Mouse (Mus musculus) limb, embryonic 12.5 days (tissue): ENCODE data around the gene Mag. TPM values are rescaled to one million over a fixed set of nuclear protein-coding genes. Genes with fewer than 3 reads are reported as not detected.

Experiments
- ATAC-seq: fragments of 200-750 bp; cut with Nextera tagmentation; 2 replicates; pipeline ENCODE4 v1.8.0; 2017; ENCODE audit warnings: low read depth, moderate TSS enrichment; ENCODE audit not compliant: insufficient number of reproducible peaks, insufficient read depth, low FRiP score, low TSS enrichment
- H3K27ac ChIP-seq: fragments of 300-500 bp; sonication (generic); 2 replicates; pipeline ENCODE4 v1.5.1; 2016; ENCODE audit warnings: mild to moderate bottlenecking, moderate library complexity
- H3K27me3 ChIP-seq: fragments of 300-500 bp; sonication (generic); 2 replicates; pipeline ENCODE4 v1.6.1; 2016; ENCODE audit warnings: mild to moderate bottlenecking, moderate library complexity
- H3K36me3 ChIP-seq: fragments of 300-500 bp; sonication (generic); 2 replicates; pipeline ENCODE4 v1.6.1; 2016; ENCODE audit warnings: mild to moderate bottlenecking, moderate library complexity
- H3K4me1 ChIP-seq: fragments of 300-500 bp; sonication (generic); replicated peaks from 2 replicates; pipeline ENCODE4 v1.6.1; 2016
- H3K4me2 ChIP-seq: fragments of 300-500 bp; sonication (generic); 2 replicates; pipeline ENCODE4 v1.6.1; 2016; ENCODE audit warnings: mild to moderate bottlenecking, moderate library complexity
- H3K4me3 ChIP-seq: fragments of 300-500 bp; sonication (generic); replicated peaks from 2 replicates; pipeline ENCODE4 v1.5.1; 2016; ENCODE audit warnings: mild to moderate bottlenecking
- H3K9ac ChIP-seq: fragments of 300-500 bp; sonication (generic); replicated peaks from 2 replicates; pipeline ENCODE4 v1.6.1; 2016; ENCODE audit warnings: mild to moderate bottlenecking, moderate library complexity
- H3K9me3 ChIP-seq: fragments of 300-500 bp; sonication (generic); 2 replicates; pipeline ENCODE4 v1.6.1; 2016; ENCODE audit warnings: mild to moderate bottlenecking, moderate library complexity
- WGBS: fragments of 180-500 bp; shearing (Covaris S2); methylation state at CpG from one replicate; pipeline ENCODE4 v1.1.7; 2016; 5-methylcytosine and 5-hydroxymethylcytosine counted together
- polyA plus RNA-seq: library from polyadenylated mRNA; unstranded; fragments of >200 nt; fragmentation: Nextera tagmentation; extraction: Ambion mirVana; gene quantifications from 2 replicates; pipeline ENCODE4 v1.2.1, GENCODE M21; 2016

Mag gene
- 0.29 TPM in 1 of 2 replicates, not detected in the other for polyA plus RNA-seq

- H3K36me3 ChIP-seq: no peaks in the 10 kb centered on the region
- H3K27ac ChIP-seq: no peak within 1 kb of the TSS
- peaks cover 8% of the 10 kb centered on the region for H3K4me1 ChIP-seq
- H3K4me3 ChIP-seq: no peak within 1 kb of the TSS
- H3K9ac ChIP-seq: no peak within 1 kb of the TSS
- ATAC-seq: peak; percentile 18; the same call in 1 of the 2 replicates
- H3K4me2 ChIP-seq: no peak within 1 kb of the TSS
- H3K9me3 ChIP-seq: no peaks in the 10 kb centered on the region
- 75% methylated on average over 8 of the region's 8 CpGs for WGBS
- H3K27me3 ChIP-seq: peaks cover 2% of the 10 kb centered on the region; the same call in 1 of the 2 replicates
These were observed at the start of gene Mag for GRCm38 (mm10) chr7:30914732-30915131. TSS of gene Mag (minus strand) at chr7:30914873.

GRCm38 (mm10) chr7:30964366-30964765 is 49.7 kb upstream of the Mag start:
- no peak for ATAC-seq
- Histone ChIP-seq H3K9ac (no peak overlapping the region), H3K36me3 (peaks cover 12% of the 10 kb centered on the region; the same call in 1 of the 2 replicates), H3K27me3 (no peaks in the 10 kb centered on the region), H3K27ac (no peak overlapping the region), H3K4me1 (no peaks in the 10 kb centered on the region), H3K9me3 (no peaks in the 10 kb centered on the region), H3K4me2 (no peak overlapping the region), H3K4me3 (no peak overlapping the region)
- WGBS: 88% methylated on average over 7 of the region's 7 CpGs

DNA sequence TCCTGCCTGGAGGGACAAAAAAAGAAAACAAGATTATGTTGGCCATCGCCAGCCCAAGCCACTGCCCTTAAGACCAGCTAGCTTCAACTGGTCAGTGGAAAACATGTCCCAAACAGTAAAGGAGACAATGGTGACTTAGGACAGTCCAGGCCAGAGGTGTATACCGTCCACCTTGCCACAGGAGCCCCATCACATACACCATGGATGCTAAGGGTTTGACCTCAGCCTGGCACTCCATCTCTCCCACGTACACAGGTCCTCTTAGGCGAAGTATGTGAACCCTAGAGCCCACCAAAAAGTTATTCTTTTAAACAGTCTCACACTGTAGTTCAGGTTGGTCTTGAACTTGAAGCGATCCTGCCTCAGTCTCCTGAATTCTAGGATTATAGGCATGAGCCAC is 48.2 kb upstream of the Mag start:
- no peak overlapping the region for H3K9ac ChIP-seq
- 91% methylated on average over 5 of the region's 5 CpGs for WGBS
- H3K27ac ChIP-seq: no peak overlapping the region
- no peak overlapping the region for H3K4me3 ChIP-seq
- no peaks in the 10 kb centered on the region for H3K27me3 ChIP-seq
- H3K9me3 ChIP-seq: no peaks in the 10 kb centered on the region
- peaks cover 20% of the 10 kb centered on the region for H3K36me3 ChIP-seq
- peaks cover 6% of the 10 kb centered on the region for H3K4me1 ChIP-seq
- no peak for ATAC-seq
- H3K4me2 ChIP-seq: no peak overlapping the region

- H3K4me2 ChIP-seq: no peak overlapping the region
- peaks cover 24% of the 10 kb centered on the region for H3K36me3 ChIP-seq
- H3K4me3 ChIP-seq: no peak overlapping the region
- no peaks in the 10 kb centered on the region for H3K9me3 ChIP-seq
- 89% methylated on average over 6 of the region's 6 CpGs for WGBS
- peaks cover 14% of the 10 kb centered on the region for H3K4me1 ChIP-seq
- H3K9ac ChIP-seq: no peak overlapping the region
- no peaks in the 10 kb centered on the region for H3K27me3 ChIP-seq
- no peak overlapping the region for H3K27ac ChIP-seq
- ATAC-seq: no peak
These were observed 45.2 kb upstream of the Mag start for GRCm38 (mm10) chr7:30959786-30960349.

GRCm38 (mm10) chr7:30958866-30959487 is 44.3 kb upstream of the Mag start:
- Histone ChIP-seq H3K4me3 (no peak overlapping the region), H3K4me1 (peaks cover 16% of the 10 kb centered on the region), H3K27me3 (no peaks in the 10 kb centered on the region), H3K36me3 (peaks cover 33% of the 10 kb centered on the region), H3K27ac (no peak overlapping the region), H3K9ac (no peak overlapping the region), H3K9me3 (no peaks in the 10 kb centered on the region), H3K4me2 (no peak overlapping the region; the same call in 1 of the 2 replicates)
- 94% methylated on average over 9 of the region's 9 CpGs for WGBS
- no peak for ATAC-seq

- Histone ChIP-seq H3K4me3 (peak overlapping the region; percentile 97), H3K36me3 (peaks cover 40% of the 10 kb centered on the region), H3K27me3 (no peaks in the 10 kb centered on the region), H3K4me2 (peak overlapping the region; percentile 70), H3K9ac (peak overlapping the region; percentile 100), H3K27ac (peak overlapping the region; percentile 99; the same call in 1 of the 2 replicates), H3K9me3 (no peaks in the 10 kb centered on the region), H3K4me1 (peaks cover 16% of the 10 kb centered on the region)
- ATAC-seq: no peak
- WGBS: 73% methylated on average over 28 of the region's 28 CpGs
These were observed 43.6 kb upstream of the Mag start for GRCm38 (mm10) chr7:30958109-30958865.

DNA sequence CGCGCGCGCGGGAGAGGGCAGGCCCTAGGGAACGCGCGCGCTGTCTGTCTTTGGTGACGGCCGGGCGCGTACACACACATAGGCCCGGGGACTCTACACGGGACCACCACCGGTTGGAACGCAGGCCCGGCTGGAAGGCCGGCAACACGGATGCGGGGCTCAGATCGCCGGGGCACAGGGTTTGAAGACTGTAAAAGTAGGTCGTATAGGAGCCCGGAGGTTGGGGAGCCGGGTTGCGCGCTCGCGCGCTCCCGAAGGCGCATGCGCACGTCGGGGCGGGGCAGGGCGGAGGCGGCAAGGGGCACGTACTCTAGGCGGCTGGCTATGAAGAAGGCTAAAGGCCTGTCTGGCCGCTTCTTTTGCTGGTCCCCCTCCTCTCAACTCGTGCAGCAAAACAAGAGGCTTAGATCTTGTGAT is 42.7 kb upstream of the Mag start:
- ATAC-seq: peak; percentile 20
- Histone ChIP-seq H3K9ac (peak overlapping the region; percentile 100), H3K27me3 (no peaks in the 10 kb centered on the region), H3K36me3 (peaks cover 49% of the 10 kb centered on the region), H3K9me3 (no peaks in the 10 kb centered on the region), H3K4me1 (peaks cover 16% of the 10 kb centered on the region), H3K4me3 (peak overlapping the region; percentile 97), H3K4me2 (peak overlapping the region; percentile 70), H3K27ac (peak overlapping the region; percentile 99)
- WGBS: under 1% methylated on average over 43 of the region's 43 CpGs

GRCm38 (mm10) chr7:30956756-30957366 is 42.2 kb upstream of the Mag start, which contains the start of gene Usf2:
TSS of gene Usf2 (minus strand) at chr7:30956803.
- peaks cover 54% of the 10 kb centered on the region for H3K36me3 ChIP-seq
- peak within 1 kb of the TSS; percentile 97 for H3K4me3 ChIP-seq
- ATAC-seq: no peak
- H3K4me1 ChIP-seq: peaks cover 16% of the 10 kb centered on the region
- peak within 1 kb of the TSS; percentile 100 for H3K9ac ChIP-seq
- H3K27ac ChIP-seq: peak within 1 kb of the TSS; percentile 99
- under 1% methylated on average over 52 of the region's 82 CpGs for WGBS
- no peaks in the 10 kb centered on the region for H3K9me3 ChIP-seq
- peak within 1 kb of the TSS; percentile 70 for H3K4me2 ChIP-seq
- H3K27me3 ChIP-seq: no peaks in the 10 kb centered on the region

DNA sequence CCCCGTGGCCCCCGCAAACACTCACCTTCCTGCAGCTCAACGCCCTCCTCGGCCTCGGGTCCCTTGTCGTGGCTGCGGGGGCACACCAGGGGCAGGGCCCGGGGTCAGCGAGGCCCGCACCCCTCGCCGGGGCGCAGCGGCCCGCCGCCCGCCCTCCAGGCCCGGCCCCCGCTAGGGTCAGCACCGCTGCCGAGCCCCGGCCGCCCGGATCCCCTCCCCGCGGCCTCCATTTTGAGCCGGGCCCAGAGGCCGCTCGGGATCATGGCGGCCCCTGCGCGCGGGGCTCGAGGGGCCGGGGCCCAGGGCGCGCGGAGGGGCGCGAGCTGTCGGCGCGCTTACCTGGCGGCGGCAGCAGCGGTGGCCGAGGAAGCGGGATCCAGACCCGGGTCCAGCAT is 41.7 kb upstream of the Mag start:
- ATAC-seq: peak; percentile 16; the same call in 1 of the 2 replicates
- Histone ChIP-seq H3K4me3 (peak overlapping the region; percentile 97), H3K9me3 (no peaks in the 10 kb centered on the region), H3K27me3 (no peaks in the 10 kb centered on the region), H3K9ac (peak overlapping the region; percentile 100), H3K36me3 (peaks cover 59% of the 10 kb centered on the region), H3K27ac (peak overlapping the region; percentile 99), H3K4me1 (peaks cover 16% of the 10 kb centered on the region), H3K4me2 (peak overlapping the region; percentile 70)
- WGBS: under 1% methylated on average over 26 of the region's 49 CpGs

DNA sequence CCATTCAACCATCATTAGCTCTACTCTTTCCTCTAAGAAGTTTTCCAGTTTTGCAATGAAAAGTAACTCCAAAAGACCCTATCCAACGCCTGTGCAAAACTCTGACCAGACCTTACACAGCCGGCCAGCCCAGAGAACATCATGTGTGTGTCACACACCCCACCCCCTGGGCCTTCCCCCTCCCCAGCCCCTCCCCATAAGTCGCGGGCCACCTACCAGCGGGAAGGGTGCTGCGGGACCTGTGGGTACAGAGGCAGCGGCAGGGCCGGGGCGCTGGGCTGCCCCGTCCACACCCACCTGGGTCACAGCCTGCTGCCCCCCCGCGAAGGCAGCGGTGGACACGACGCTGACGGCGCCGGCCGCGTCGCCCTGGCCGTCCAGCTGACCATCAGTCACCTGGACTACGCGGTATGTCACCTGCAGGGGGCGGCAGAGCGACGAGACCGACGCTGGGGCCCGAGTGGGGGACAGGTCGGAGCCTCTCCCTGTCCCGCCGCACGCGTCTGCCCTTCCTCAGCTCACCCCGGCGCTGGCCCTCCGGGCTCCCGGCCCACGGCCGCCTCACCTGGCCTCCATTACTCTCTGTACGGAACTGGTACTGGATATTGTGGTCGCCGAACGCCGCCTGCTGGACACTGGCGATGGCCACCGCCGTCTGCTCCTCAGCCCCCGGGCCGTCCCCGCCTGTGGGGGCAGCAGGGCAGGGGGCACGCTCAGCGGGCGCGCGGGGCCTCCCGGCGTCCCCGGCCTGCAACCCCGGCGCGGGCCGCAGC is 41.1 kb upstream of the Mag start:
- Histone ChIP-seq H3K4me1 (peaks cover 16% of the 10 kb centered on the region), H3K36me3 (peaks cover 62% of the 10 kb centered on the region), H3K27me3 (no peaks in the 10 kb centered on the region), H3K9me3 (no peaks in the 10 kb centered on the region), H3K27ac (peak overlapping the region; percentile 99), H3K9ac (peak overlapping the region; percentile 100), H3K4me2 (peak overlapping the region; percentile 70), H3K4me3 (peak overlapping the region; percentile 97)
- under 1% methylated on average over 61 of the region's 64 CpGs for WGBS
- ATAC-seq: peak; percentile 78
